Mouse (Mus musculus): ENCODE results near the gene Apol9b. TPM values are rescaled to one million over a fixed set of nuclear protein-coding genes. Genes with fewer than 3 reads are reported as not detected.

Gene Apol9b
- total RNA-seq, 1 experiment, result not detected

DNA sequence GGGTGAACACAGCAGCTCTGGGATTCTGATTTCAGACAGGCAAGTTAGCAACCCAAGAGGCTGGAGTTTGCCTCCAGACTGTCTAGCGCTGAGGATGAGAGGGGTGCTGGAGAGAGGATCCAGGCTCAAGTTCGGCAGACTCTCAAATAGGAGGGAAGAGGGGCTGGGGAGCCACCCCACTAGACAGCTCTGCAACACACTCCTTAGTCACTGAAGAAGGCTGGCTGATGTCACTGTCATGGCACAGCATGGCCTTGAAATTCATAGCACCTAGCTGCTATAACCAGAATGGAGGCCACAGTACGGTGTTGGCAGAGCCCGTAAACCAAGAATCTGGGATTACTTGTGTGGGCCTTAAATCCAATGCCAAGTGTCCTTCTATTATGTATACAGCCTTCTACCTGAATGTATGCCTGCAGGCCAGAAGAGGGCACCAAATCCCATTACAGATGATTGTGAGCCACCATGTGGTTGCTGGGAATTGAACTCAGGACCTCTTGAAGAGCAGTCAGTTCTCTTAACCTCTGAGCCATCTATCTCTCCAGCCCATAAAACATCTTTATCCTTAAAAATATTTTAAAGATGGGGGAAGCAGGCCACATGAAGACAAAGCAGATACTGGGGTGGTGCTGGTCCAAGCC is 28.9 kb downstream of the Apol9b start:
- TF ChIP-seq MAFK (IDR thresholded peaks at IDR 0.05; ENCODE audit: insufficient read depth, low read depth, low read length) (no peak), CHD2 (IDR thresholded peaks at IDR 0.05; ENCODE audit: low read depth, low read length) (no peak), ZNF384 (IDR thresholded peaks at IDR 0.05; ENCODE audit: low read depth, low read length) (no peak), HCFC1 (IDR thresholded peaks at IDR 0.05; ENCODE audit: borderline replicate concordance, insufficient read depth, low read length) (no peak), ZC3H11A (IDR thresholded peaks at IDR 0.05; ENCODE audit: borderline replicate concordance, low read depth, low read length) (no peak)
- DNase-seq (ENCODE audit: low read depth, low spot score), result peak; percentile 19
- in situ Hi-C loops (cut with MboI; ENCODE audit: low sequenced_read_pairs in 2 of 2, unreplicated experiment in 2 of 2), result no loop called here
- H3K36me3 ChIP-seq (ENCODE audit: control insufficient read depth, insufficient read depth, low read length, poor library complexity, severe bottlenecking), result peaks cover 20% of the 10 kb centered on the region
- H3K9ac ChIP-seq (ENCODE audit: insufficient read depth, low read depth, low read length, poor library complexity, severe bottlenecking), result no peak overlapping the region
- H3K27ac ChIP-seq (ENCODE audit: insufficient read depth, low read depth, low read length, poor library complexity, severe bottlenecking), result no peak overlapping the region
- H3K4me1 ChIP-seq (ENCODE audit: control insufficient read depth in 2 of 2, insufficient read depth in 2 of 2, low read length in 2 of 2, poor library complexity in 1 of 2), result peaks cover 0 to 9% of the 10 kb centered on the region in 2 experiments; a peak in 1 of 4 replicates
- no peak overlapping the region for H3K4me3 ChIP-seq (ENCODE audit: insufficient read depth in 1 of 2, low read depth in 1 of 2, low read length in 2 of 2, poor library complexity in 1 of 2, severe bottlenecking in 1 of 2)
- no peaks in the 10 kb centered on the region for H3K9me3 ChIP-seq (ENCODE audit: control insufficient read depth, insufficient read depth, low read depth, low read length)

DNA sequence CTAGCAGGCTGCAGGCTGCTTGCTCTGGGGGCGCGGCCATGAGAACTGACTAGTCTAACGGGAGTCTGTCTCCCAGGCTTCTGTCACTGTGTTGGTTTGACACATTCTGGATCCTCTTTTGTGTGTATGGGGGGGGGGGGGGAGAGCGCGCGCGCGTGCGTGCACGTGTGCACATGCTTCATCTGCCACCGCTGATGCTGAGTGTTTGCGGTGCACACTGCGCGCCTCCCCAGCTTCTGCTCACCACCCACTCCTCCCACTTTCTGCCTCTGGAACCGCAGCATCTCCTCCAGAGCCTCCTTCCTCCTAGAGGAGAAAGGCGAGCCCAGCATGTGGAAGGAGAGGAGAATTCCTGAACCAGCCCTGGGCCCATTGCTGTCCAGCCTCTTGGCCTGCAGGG is 31.2 kb downstream of the Apol9b start:
- in situ Hi-C loops (cut with MboI; ENCODE audit: low sequenced_read_pairs in 2 of 2, unreplicated experiment in 2 of 2), result no loop called here

DNA sequence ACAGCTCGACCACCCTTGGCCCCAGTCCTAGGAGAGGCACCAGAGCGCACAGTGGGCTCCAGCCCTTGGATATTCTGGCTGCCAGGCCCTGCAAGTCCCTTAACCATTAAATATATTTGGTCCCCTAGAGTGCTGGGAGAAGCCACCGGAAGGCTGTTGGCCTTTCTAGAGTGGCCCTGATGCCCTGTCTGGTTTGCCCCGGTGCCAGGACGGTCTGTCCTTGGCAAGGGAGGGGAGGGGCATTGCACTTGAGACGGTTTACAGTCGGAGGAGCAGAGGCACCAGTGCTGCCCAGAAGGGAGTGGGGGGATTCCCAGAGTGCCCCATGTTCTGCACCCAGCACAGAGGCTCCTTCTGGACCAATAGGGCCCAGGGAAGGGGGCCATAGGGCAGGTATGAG is 32.2 kb downstream of the Apol9b start:
- Histone ChIP-seq H3K9me3 (ENCODE audit: control insufficient read depth, insufficient read depth, low read depth, low read length) (no peaks in the 10 kb centered on the region), H3K36me3 (ENCODE audit: control insufficient read depth, insufficient read depth, low read length, poor library complexity, severe bottlenecking) (peaks cover 51% of the 10 kb centered on the region), H3K27ac (ENCODE audit: insufficient read depth, low read depth, low read length, poor library complexity, severe bottlenecking) (no peak overlapping the region), H3K4me3 (ENCODE audit: insufficient read depth in 1 of 2, low read depth in 1 of 2, low read length in 2 of 2, poor library complexity in 1 of 2, severe bottlenecking in 1 of 2) (no peak overlapping the region), H3K9ac (ENCODE audit: insufficient read depth, low read depth, low read length, poor library complexity, severe bottlenecking) (no peak overlapping the region), H3K4me1 (ENCODE audit: control insufficient read depth in 2 of 2, insufficient read depth in 2 of 2, low read length in 2 of 2, poor library complexity in 1 of 2) (peaks cover 0 to 6% of the 10 kb centered on the region in 2 experiments; a peak in 1 of 4 replicates)
- TF ChIP-seq HCFC1 (IDR thresholded peaks at IDR 0.05; ENCODE audit: borderline replicate concordance, insufficient read depth, low read length) (no peak), MAFK (IDR thresholded peaks at IDR 0.05; ENCODE audit: insufficient read depth, low read depth, low read length) (no peak), ZNF384 (IDR thresholded peaks at IDR 0.05; ENCODE audit: low read depth, low read length) (no peak), ZC3H11A (IDR thresholded peaks at IDR 0.05; ENCODE audit: borderline replicate concordance, low read depth, low read length) (no peak), CHD2 (IDR thresholded peaks at IDR 0.05; ENCODE audit: low read depth, low read length) (no peak)
- in situ Hi-C loops (cut with MboI; ENCODE audit: low sequenced_read_pairs in 2 of 2, unreplicated experiment in 2 of 2), result no loop called here
- DNase-seq (ENCODE audit: low read depth, low spot score), result no peak

More for the DNA sequence above, 31.2 kb downstream of the Apol9b start:
- peaks cover 0 to 8% of the 10 kb centered on the region in 2 experiments; a peak in 1 of 4 replicates for H3K4me1 ChIP-seq (ENCODE audit: control insufficient read depth in 2 of 2, insufficient read depth in 2 of 2, low read length in 2 of 2, poor library complexity in 1 of 2)
- TF ChIP-seq HCFC1 (IDR thresholded peaks at IDR 0.05; ENCODE audit: borderline replicate concordance, insufficient read depth, low read length) (no peak), MAFK (IDR thresholded peaks at IDR 0.05; ENCODE audit: insufficient read depth, low read depth, low read length) (no peak), ZC3H11A (IDR thresholded peaks at IDR 0.05; ENCODE audit: borderline replicate concordance, low read depth, low read length) (no peak), CHD2 (IDR thresholded peaks at IDR 0.05; ENCODE audit: low read depth, low read length) (no peak), ZNF384 (IDR thresholded peaks at IDR 0.05; ENCODE audit: low read depth, low read length) (no peak)
- no peaks in the 10 kb centered on the region for H3K9me3 ChIP-seq (ENCODE audit: control insufficient read depth, insufficient read depth, low read depth, low read length)
- DNase-seq (ENCODE audit: low read depth, low spot score), result no peak
- no peak overlapping the region for H3K9ac ChIP-seq (ENCODE audit: insufficient read depth, low read depth, low read length, poor library complexity, severe bottlenecking)
- no peak overlapping the region for H3K27ac ChIP-seq (ENCODE audit: insufficient read depth, low read depth, low read length, poor library complexity, severe bottlenecking)
- no peak overlapping the region; a peak in 1 of 4 replicates for H3K4me3 ChIP-seq (ENCODE audit: insufficient read depth in 1 of 2, low read depth in 1 of 2, low read length in 2 of 2, poor library complexity in 1 of 2, severe bottlenecking in 1 of 2)
- H3K36me3 ChIP-seq (ENCODE audit: control insufficient read depth, insufficient read depth, low read length, poor library complexity, severe bottlenecking), result peaks cover 41% of the 10 kb centered on the region

GRCm38 (mm10) chr15:77761561-77762380 is 32.9 kb downstream of the Apol9b start:
- Histone ChIP-seq H3K36me3 (ENCODE audit: control insufficient read depth, insufficient read depth, low read length, poor library complexity, severe bottlenecking) (peaks cover 58% of the 10 kb centered on the region), H3K9ac (ENCODE audit: insufficient read depth, low read depth, low read length, poor library complexity, severe bottlenecking) (0 out of 2 replicates have a peak overlapping the region, but pooled peaks have one; percentile 5), H3K9me3 (ENCODE audit: control insufficient read depth, insufficient read depth, low read depth, low read length) (no peaks in the 10 kb centered on the region), H3K4me1 (ENCODE audit: control insufficient read depth in 2 of 2, insufficient read depth in 2 of 2, low read length in 2 of 2, poor library complexity in 1 of 2) (peaks cover 0 to 6% of the 10 kb centered on the region in 2 experiments; a peak in 1 of 4 replicates), H3K4me3 (ENCODE audit: insufficient read depth in 1 of 2, low read depth in 1 of 2, low read length in 2 of 2, poor library complexity in 1 of 2, severe bottlenecking in 1 of 2) (no peak overlapping the region), H3K27ac (ENCODE audit: insufficient read depth, low read depth, low read length, poor library complexity, severe bottlenecking) (no peak overlapping the region)
- TF ChIP-seq ZC3H11A (IDR thresholded peaks at IDR 0.05; ENCODE audit: borderline replicate concordance, low read depth, low read length) (no peak), CHD2 (IDR thresholded peaks at IDR 0.05; ENCODE audit: low read depth, low read length) (no peak), HCFC1 (IDR thresholded peaks at IDR 0.05; ENCODE audit: borderline replicate concordance, insufficient read depth, low read length) (no peak), MAFK (IDR thresholded peaks at IDR 0.05; ENCODE audit: insufficient read depth, low read depth, low read length) (no peak), ZNF384 (IDR thresholded peaks at IDR 0.05; ENCODE audit: low read depth, low read length) (no peak)
- DNase-seq (ENCODE audit: low read depth, low spot score), result peak; percentile 65
- in situ Hi-C loops (cut with MboI; ENCODE audit: low sequenced_read_pairs in 2 of 2, unreplicated experiment in 2 of 2), result no loop called here
